ENCODE assay signal across 10 mouse cellular contexts in genomic region chr7:54845875-54846691, GRCm38 (mm10). TPM values are rescaled to one million over a fixed set of nuclear protein-coding genes. Genes with fewer than 3 reads are reported as not detected.
DNase-seq lines count a peak whose midpoint lies in the region; ATAC-seq and TF ChIP-seq lines count a peak whose summit lies in the region.
"Had no signal": no experiment of that assay in that cellular context is flagged by ENCODE, and none has a peak within 500 bp of the region (broad histone marks: within the 10 kb centered on the region; RNA-seq: fewer than 3 reads in every experiment).

No protein-coding gene starts in this region.

- no peak for TF ChIP-seq EP300 in liver, postnatal 0 days (IDR thresholded peaks at IDR 0.05; ENCODE audit: low read depth)

- H3K36me3 ChIP-seq in liver, postnatal 0 days (replicated peaks; ENCODE audit: insufficient read depth, low read length) = no peaks in the 10 kb centered on the region
- H3K36me3 ChIP-seq in liver, embryonic 11.5 days (ENCODE audit: control insufficient read depth, insufficient read depth, low read length) = no peaks in the 10 kb centered on the region

- H3K27ac ChIP-seq in liver, postnatal 0 days (ENCODE audit: low read depth) = no peak overlapping the region
- no peak overlapping the region for H3K27ac ChIP-seq in liver, embryonic 11.5 days (ENCODE audit: low read depth, low read length)

- H3K4me2 ChIP-seq in liver, postnatal 0 days (ENCODE audit: low read depth, low read length) = no peak overlapping the region
- H3K4me2 ChIP-seq in liver, embryonic 11.5 days = no peak overlapping the region

- no peaks in the 10 kb centered on the region for H3K9me3 ChIP-seq in liver, postnatal 0 days (ENCODE audit: low read length)
- H3K9me3 ChIP-seq in liver, embryonic 11.5 days (ENCODE audit: control insufficient read depth, low read length) = no peaks in the 10 kb centered on the region

- peak; percentile 15 to 50 for DNase-seq in cerebellum, postnatal 10 days
- no peak for DNase-seq in liver, postnatal 0 days
- DNase-seq in liver, embryonic 11.5 days (ENCODE audit: low spot score) = no peak
- peak; percentile 64 for DNase-seq in retina, postnatal 1 day
- DNase-seq in thymus, postnatal 14 days = no peak
- DNase-seq in layer of hippocampus, adult 9-10 months (ENCODE audit: low spot score) = no peak
- DNase-seq: lung, adult 18-20 months had no signal

- no peak overlapping the region for H3K9ac ChIP-seq in liver, postnatal 0 days (replicated peaks)
- H3K9ac ChIP-seq in liver, embryonic 11.5 days (ENCODE audit: low read depth, low read length) = no peak overlapping the region

- no peak overlapping the region for H3K4me3 ChIP-seq in liver, postnatal 0 days (ENCODE audit: low read depth, low read length)
- no peak overlapping the region for H3K4me3 ChIP-seq in liver, embryonic 11.5 days (ENCODE audit: low read depth, low read length)

- ATAC-seq in cerebellum, adult (ENCODE audit: insufficient number of reproducible peaks, low FRiP score, low TSS enrichment) = no peak
- no peak for ATAC-seq in liver, postnatal 0 days
- no peak for ATAC-seq in liver, embryonic 11.5 days (replicated peaks; ENCODE audit: low FRiP score)
- peak; percentile 55 for ATAC-seq in granulocyte monocyte progenitor cell, adult 5-6 weeks (replicated peaks; ENCODE audit: poor library complexity, severe bottlenecking)

- 78% methylated on average over 8 of the region's 8 CpGs for WGBS in liver, postnatal 0 days (ENCODE audit: insufficient replicate concordance)
- WGBS in liver, embryonic 11.5 days = 84% methylated on average over 8 of the region's 8 CpGs

- TF ChIP-seq CTCF in liver, postnatal 0 days (IDR thresholded peaks at IDR 0.05; ENCODE audit: low read depth) = peak; percentile 30

- no peaks in the 10 kb centered on the region for H3K27me3 ChIP-seq in liver, postnatal 0 days (ENCODE audit: insufficient read depth, low read length)
- H3K27me3 ChIP-seq in liver, embryonic 11.5 days (replicated peaks; ENCODE audit: control insufficient read depth, insufficient read depth, low read length) = no peaks in the 10 kb centered on the region

- H3K4me1 ChIP-seq in liver, postnatal 0 days (ENCODE audit: insufficient read depth) = no peaks in the 10 kb centered on the region
- H3K4me1 ChIP-seq in liver, embryonic 11.5 days (replicated peaks; ENCODE audit: control insufficient read depth, insufficient read depth, low read length) = no peaks in the 10 kb centered on the region

RNA-seq across cellular contexts. Expression of gene Luzp2, which starts 10.8 kb away (rescaled TPM):
- polyA plus RNA-seq in liver, postnatal 0 days (2015; fragmentation: Nextera tagmentation; extraction: Ambion mirVana) = not detected in 2 replicates
- not detected in 2 replicates for polyA plus RNA-seq in liver, embryonic 11.5 days (2014; fragmentation: Nextera tagmentation; extraction: Ambion mirVana)
- total RNA-seq in granulocyte monocyte progenitor cell, adult 5-6 weeks (2014; fragmentation: Nextera tagmentation) = not detected in 2 replicates
- not detected in 2 replicates for total RNA-seq in granulocyte monocyte progenitor cell, adult 5-6 weeks (2017)
- polyA plus RNA-seq: C2C12 had no signal

Comparison
In these comparisons a context has a peak if more than half of its experiments do, and no peak if none do; other contexts are left out.
1. DNase-seq: peak in cerebellum, postnatal 10 days (2 of 2) and retina, postnatal 1 day (single experiment); none in liver, postnatal 0 days (single experiment), liver, embryonic 11.5 days (single experiment), thymus, postnatal 14 days (single experiment) and layer of hippocampus, adult 9-10 months (single experiment).